Mouse (Mus musculus) bone marrow macrophage, adult 2 months (primary cell): ENCODE data around the gene Rps28. TPM values are rescaled to one million over a fixed set of nuclear protein-coding genes. Genes with fewer than 3 reads are reported as not detected.

Experiments
- H3K27ac ChIP-seq: 2 replicates; pipeline ENCODE4 v1.5.1; 2012; ENCODE audit warnings: low read depth, low read length; ENCODE audit not compliant: insufficient read depth
- H3K4me1 ChIP-seq: 2 replicates; pipeline ENCODE4 v1.6.1; 2012; ENCODE audit warnings: low read length; ENCODE audit not compliant: control insufficient read depth, insufficient read depth
- H3K4me3 ChIP-seq: 2 replicates; pipeline ENCODE4 v1.5.1; 2012; ENCODE audit warnings: mild to moderate bottlenecking, low read length, moderate library complexity; ENCODE audit not compliant: insufficient read depth
- CTCF ChIP-seq: IDR thresholded peaks from 2 replicates; pipeline ENCODE4 v1.5.1; 2012; ENCODE audit warnings: low read depth, mild to moderate bottlenecking, low read length, moderate library complexity
- POLR2A ChIP-seq: IDR thresholded peaks from 2 replicates; pipeline ENCODE4 v1.6.1; 2012; ENCODE audit warnings: mild to moderate bottlenecking, low read depth, low read length, borderline replicate concordance
- polyA plus RNA-seq: library from polyadenylated mRNA; stranded (reverse); fragments of >200 nt; gene quantifications from 2 replicates; pipeline ENCODE4 v1.2.4, GENCODE M21; 2012; ENCODE audit not compliant: missing spikeins, insufficient read depth, insufficient read length

Gene Rps28
- polyA plus RNA-seq, 1 experiment: 1,369 TPM

- Histone ChIP-seq H3K4me3 (no peak overlapping the region), H3K27ac (no peak overlapping the region), H3K4me1 (peaks cover 12% of the 10 kb centered on the region)
- no peak for TF ChIP-seq POLR2A
- no peak for TF ChIP-seq CTCF
These were observed 11.4 kb downstream of the Rps28 start for GRCm38 (mm10) chr17:33812990-33813389.

GRCm38 (mm10) chr17:33812475-33812874 is 11.9 kb downstream of the Rps28 start:
- H3K4me3 ChIP-seq: no peak overlapping the region
- no peak for TF ChIP-seq POLR2A
- TF ChIP-seq CTCF: no peak
- peaks cover 11% of the 10 kb centered on the region for H3K4me1 ChIP-seq
- no peak overlapping the region for H3K27ac ChIP-seq

- peaks cover 6% of the 10 kb centered on the region for H3K4me1 ChIP-seq
- H3K27ac ChIP-seq: no peak overlapping the region
- H3K4me3 ChIP-seq: peak overlapping the region; percentile 69
- no peak for TF ChIP-seq POLR2A
- no peak for TF ChIP-seq CTCF
These were observed 13.2 kb downstream of the Rps28 start for GRCm38 (mm10) chr17:33811142-33811516.

GRCm38 (mm10) chr17:33810334-33811141 is 13.8 kb downstream of the Rps28 start, which contains the start of gene Kank3:
TSS of gene Kank3 (plus strand) at chr17:33810519.
- no peak within 1 kb of the TSS for H3K27ac ChIP-seq
- peak within 1 kb of the TSS; percentile 69 for H3K4me3 ChIP-seq
- peaks cover 6% of the 10 kb centered on the region for H3K4me1 ChIP-seq
- no peak for TF ChIP-seq POLR2A
- no peak for TF ChIP-seq CTCF

- H3K4me1 ChIP-seq: peaks cover 6% of the 10 kb centered on the region
- H3K27ac ChIP-seq: no peak overlapping the region
- no peak for TF ChIP-seq POLR2A
- no peak for TF ChIP-seq CTCF
- H3K4me3 ChIP-seq: no peak overlapping the region
These were observed 16.2 kb downstream of the Rps28 start for GRCm38 (mm10) chr17:33808192-33808591.

- TF ChIP-seq CTCF: no peak
- no peak for TF ChIP-seq POLR2A
- Histone ChIP-seq H3K4me3 (no peak overlapping the region), H3K27ac (no peak overlapping the region), H3K4me1 (peaks cover 6% of the 10 kb centered on the region)
These were observed 17.0 kb downstream of the Rps28 start for GRCm38 (mm10) chr17:33807181-33807888.

- no peak overlapping the region for H3K4me3 ChIP-seq
- H3K27ac ChIP-seq: no peak overlapping the region
- no peak for TF ChIP-seq POLR2A
- TF ChIP-seq CTCF: no peak
- H3K4me1 ChIP-seq: peaks cover 5% of the 10 kb centered on the region
These were observed 19.6 kb downstream of the Rps28 start for GRCm38 (mm10) chr17:33804745-33805144.

- TF ChIP-seq CTCF: no peak
- no peak for TF ChIP-seq POLR2A
- H3K27ac ChIP-seq: no peak overlapping the region
- H3K4me3 ChIP-seq: no peak overlapping the region
- H3K4me1 ChIP-seq: peaks cover 10% of the 10 kb centered on the region
These were observed 20.2 kb downstream of the Rps28 start for GRCm38 (mm10) chr17:33804205-33804604.

GRCm38 (mm10) chr17:33802221-33802620 is 22.1 kb downstream of the Rps28 start:
- Histone ChIP-seq H3K4me1 (peaks cover 15% of the 10 kb centered on the region), H3K4me3 (no peak overlapping the region), H3K27ac (no peak overlapping the region)
- TF ChIP-seq POLR2A: no peak
- peak; percentile 59 for TF ChIP-seq CTCF

GRCm38 (mm10) chr17:33799277-33799676 is 25.1 kb downstream of the Rps28 start:
- H3K4me1 ChIP-seq: peaks cover 15% of the 10 kb centered on the region
- H3K27ac ChIP-seq: peak overlapping the region; percentile 59
- TF ChIP-seq CTCF: no peak
- no peak for TF ChIP-seq POLR2A
- H3K4me3 ChIP-seq: no peak overlapping the region
